Mouse (Mus musculus): Measurements from ENCODE around the gene Pdcd11. TPM values are rescaled to one million over a fixed set of nuclear protein-coding genes. Genes with fewer than 3 reads are reported as not detected.

The Pdcd11 gene
- total RNA-seq, 1 experiment from 2014 or later: 24.7 TPM

- no peak for ATAC-seq (replicated peaks in 1 of 2; ENCODE audit: insufficient read depth in 1 of 2, low FRiP score in 2 of 2, low TSS enrichment in 1 of 2, low read depth in 1 of 2, poor library complexity in 2 of 2, severe bottlenecking in 2 of 2)
These were observed 60.9 kb downstream of the Pdcd11 start for GRCm38 (mm10) chr19:47151332-47152061.

- no peak for ATAC-seq (replicated peaks in 1 of 2; ENCODE audit: insufficient read depth in 1 of 2, low FRiP score in 2 of 2, low TSS enrichment in 1 of 2, low read depth in 1 of 2, poor library complexity in 2 of 2, severe bottlenecking in 2 of 2)
These were observed 61.4 kb downstream of the Pdcd11 start for GRCm38 (mm10) chr19:47152062-47152369.

- ATAC-seq (replicated peaks in 1 of 2; ENCODE audit: insufficient read depth in 1 of 2, low FRiP score in 2 of 2, low TSS enrichment in 1 of 2, low read depth in 1 of 2, poor library complexity in 2 of 2, severe bottlenecking in 2 of 2): no peak
These were observed 63.2 kb downstream of the Pdcd11 start for GRCm38 (mm10) chr19:47153767-47154166.

- no peak for ATAC-seq (replicated peaks in 1 of 2; ENCODE audit: insufficient read depth in 1 of 2, low FRiP score in 2 of 2, low TSS enrichment in 1 of 2, low read depth in 1 of 2, poor library complexity in 2 of 2, severe bottlenecking in 2 of 2)
These were observed 67.1 kb downstream of the Pdcd11 start, which contains the start of gene Calhm3 for GRCm38 (mm10) chr19:47157664-47158063. Calhm3 (minus strand) TSS chr19:47157764.

- no peak for ATAC-seq (replicated peaks in 1 of 2; ENCODE audit: insufficient read depth in 1 of 2, low FRiP score in 2 of 2, low TSS enrichment in 1 of 2, low read depth in 1 of 2, poor library complexity in 2 of 2, severe bottlenecking in 2 of 2)
These were observed 71.1 kb downstream of the Pdcd11 start for GRCm38 (mm10) chr19:47161669-47162068.

GRCm38 (mm10) chr19:47163176-47163744 is 72.7 kb downstream of the Pdcd11 start:
- ATAC-seq (replicated peaks in 1 of 2; ENCODE audit: insufficient read depth in 1 of 2, low FRiP score in 2 of 2, low TSS enrichment in 1 of 2, low read depth in 1 of 2, poor library complexity in 2 of 2, severe bottlenecking in 2 of 2): no peak

- no peak for ATAC-seq (replicated peaks in 1 of 2; ENCODE audit: insufficient read depth in 1 of 2, low FRiP score in 2 of 2, low TSS enrichment in 1 of 2, low read depth in 1 of 2, poor library complexity in 2 of 2, severe bottlenecking in 2 of 2)
These were observed 76.2 kb downstream of the Pdcd11 start for GRCm38 (mm10) chr19:47166758-47167157.

GRCm38 (mm10) chr19:47167617-47168214 is 77.1 kb downstream of the Pdcd11 start:
- no peak for ATAC-seq (replicated peaks in 1 of 2; ENCODE audit: insufficient read depth in 1 of 2, low FRiP score in 2 of 2, low TSS enrichment in 1 of 2, low read depth in 1 of 2, poor library complexity in 2 of 2, severe bottlenecking in 2 of 2)

GRCm38 (mm10) chr19:47168223-47168622 is 77.7 kb downstream of the Pdcd11 start:
- ATAC-seq (replicated peaks in 1 of 2; ENCODE audit: insufficient read depth in 1 of 2, low FRiP score in 2 of 2, low TSS enrichment in 1 of 2, low read depth in 1 of 2, poor library complexity in 2 of 2, severe bottlenecking in 2 of 2): peak; percentile 81 to 86

- peak; percentile 78 to 81 for ATAC-seq (replicated peaks in 1 of 2; ENCODE audit: insufficient read depth in 1 of 2, low FRiP score in 2 of 2, low TSS enrichment in 1 of 2, low read depth in 1 of 2, poor library complexity in 2 of 2, severe bottlenecking in 2 of 2)
These were observed 78.3 kb downstream of the Pdcd11 start for GRCm38 (mm10) chr19:47168793-47169412.

- 0 out of 4 replicates have a peak, but pooled peaks of 1 of the 2 experiments have one; percentile 44 for ATAC-seq (replicated peaks in 1 of 2; ENCODE audit: insufficient read depth in 1 of 2, low FRiP score in 2 of 2, low TSS enrichment in 1 of 2, low read depth in 1 of 2, poor library complexity in 2 of 2, severe bottlenecking in 2 of 2)
These were observed 83.9 kb downstream of the Pdcd11 start for GRCm38 (mm10) chr19:47174515-47174914.

GRCm38 (mm10) chr19:47175472-47175871 is 84.9 kb downstream of the Pdcd11 start:
- no peak for ATAC-seq (replicated peaks in 1 of 2; ENCODE audit: insufficient read depth in 1 of 2, low FRiP score in 2 of 2, low TSS enrichment in 1 of 2, low read depth in 1 of 2, poor library complexity in 2 of 2, severe bottlenecking in 2 of 2)

GRCm38 (mm10) chr19:47176916-47177505 is 86.4 kb downstream of the Pdcd11 start:
- ATAC-seq (replicated peaks in 1 of 2; ENCODE audit: insufficient read depth in 1 of 2, low FRiP score in 2 of 2, low TSS enrichment in 1 of 2, low read depth in 1 of 2, poor library complexity in 2 of 2, severe bottlenecking in 2 of 2): no peak

GRCm38 (mm10) chr19:47178001-47178400 is 87.4 kb downstream of the Pdcd11 start:
- ATAC-seq (replicated peaks in 1 of 2; ENCODE audit: insufficient read depth in 1 of 2, low FRiP score in 2 of 2, low TSS enrichment in 1 of 2, low read depth in 1 of 2, poor library complexity in 2 of 2, severe bottlenecking in 2 of 2): peak; percentile 51 to 59; a peak in 2 of 4 replicates

GRCm38 (mm10) chr19:47178431-47179271 is 88.1 kb downstream of the Pdcd11 start, which contains the start of gene Neurl1a:
Neurl1a (plus strand) TSS chr19:47178820.
- no peak for ATAC-seq (replicated peaks in 1 of 2; ENCODE audit: insufficient read depth in 1 of 2, low FRiP score in 2 of 2, low TSS enrichment in 1 of 2, low read depth in 1 of 2, poor library complexity in 2 of 2, severe bottlenecking in 2 of 2)

GRCm38 (mm10) chr19:47179272-47179809 is 88.8 kb downstream of the Pdcd11 start:
- no peak for ATAC-seq (replicated peaks in 1 of 2; ENCODE audit: insufficient read depth in 1 of 2, low FRiP score in 2 of 2, low TSS enrichment in 1 of 2, low read depth in 1 of 2, poor library complexity in 2 of 2, severe bottlenecking in 2 of 2)

GRCm38 (mm10) chr19:47180011-47180410 is 89.4 kb downstream of the Pdcd11 start:
- ATAC-seq (replicated peaks in 1 of 2; ENCODE audit: insufficient read depth in 1 of 2, low FRiP score in 2 of 2, low TSS enrichment in 1 of 2, low read depth in 1 of 2, poor library complexity in 2 of 2, severe bottlenecking in 2 of 2): no peak
